Mouse (Mus musculus): ENCODE measurements around the gene Tmem136. TPM values are rescaled to one million over a fixed set of nuclear protein-coding genes. Genes with fewer than 3 reads are reported as not detected.
A peak's percentile ranks its signal among the peaks of the same experiment; 100 is the strongest.

Tmem136 gene
- polyA plus RNA-seq, 1 experiment from 2014 or later, result 11.1 TPM

DNA sequence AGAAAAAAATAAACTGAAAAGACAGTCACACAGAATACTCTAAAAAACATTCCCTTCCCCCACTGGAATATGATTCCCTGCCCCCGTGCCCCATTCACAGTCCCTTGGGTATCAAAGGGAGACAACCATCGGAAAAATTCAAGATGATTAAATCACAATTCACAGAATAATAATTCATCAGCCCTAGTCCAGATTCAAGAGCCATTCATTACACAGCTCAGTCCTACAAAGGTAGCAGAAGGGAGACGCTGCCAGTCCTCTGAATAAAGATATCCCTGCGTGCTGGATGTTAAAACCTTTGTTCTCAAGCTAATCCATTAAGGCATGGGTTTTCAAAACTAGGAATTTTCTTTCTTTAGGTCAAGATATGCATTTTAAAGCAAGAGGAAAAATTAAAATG is 45.8 kb downstream of the Tmem136 start:
- peak; percentile 55 for DNase-seq (ENCODE audit: low spot score)
- no peaks in the 10 kb centered on the region for H3K36me3 ChIP-seq (replicated peaks; ENCODE audit: control insufficient read depth, insufficient read depth)
- H3K4me1 ChIP-seq (replicated peaks; ENCODE audit: control insufficient read depth, insufficient read depth, low read length), result peaks cover 35% of the 10 kb centered on the region
- H3K27ac ChIP-seq, result peak overlapping the region; percentile 94
- peak overlapping the region; percentile 53 for H3K4me3 ChIP-seq (replicated peaks; ENCODE audit: low read length)
- peak overlapping the region; percentile 88 for H3K9ac ChIP-seq
- no peaks in the 10 kb centered on the region for H3K27me3 ChIP-seq (ENCODE audit: control insufficient read depth, insufficient read depth, low read length)
- H3K9me3 ChIP-seq (ENCODE audit: control insufficient read depth, low read length), result no peaks in the 10 kb centered on the region
- H3K4me2 ChIP-seq (replicated peaks), result peak overlapping the region; percentile 70
- no peak for ATAC-seq (ENCODE audit: low FRiP score)
- WGBS, result 26% methylated on average over 4 of the region's 4 CpGs

DNA sequence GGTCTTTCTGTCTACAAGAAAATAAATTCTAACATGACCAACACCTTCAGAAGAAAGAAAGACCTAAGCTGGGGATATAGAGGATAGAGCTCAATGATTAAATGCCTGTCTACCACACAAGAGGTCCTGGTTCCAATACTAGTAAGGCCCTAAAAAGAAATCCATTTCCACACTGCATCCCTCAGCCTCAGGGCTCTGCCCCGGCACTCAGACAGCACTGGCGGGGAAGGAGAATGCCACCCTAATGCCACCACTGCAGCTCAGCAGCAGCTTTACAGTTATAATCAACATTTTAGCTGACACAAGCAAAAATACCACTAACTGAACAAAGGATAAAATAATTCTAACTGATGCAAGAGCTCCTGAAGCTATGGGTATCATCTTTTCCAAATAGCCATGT is 46.2 kb downstream of the Tmem136 start:
- no peaks in the 10 kb centered on the region for H3K36me3 ChIP-seq (replicated peaks; ENCODE audit: control insufficient read depth, insufficient read depth)
- no peaks in the 10 kb centered on the region for H3K27me3 ChIP-seq (ENCODE audit: control insufficient read depth, insufficient read depth, low read length)
- peak overlapping the region; percentile 70 for H3K4me2 ChIP-seq (replicated peaks)
- H3K27ac ChIP-seq, result peak overlapping the region; percentile 94
- no peaks in the 10 kb centered on the region for H3K9me3 ChIP-seq (ENCODE audit: control insufficient read depth, low read length)
- ATAC-seq (ENCODE audit: low FRiP score) (peak; percentile 62; the same call in 1 of the 2 replicates), DNase-seq (ENCODE audit: low spot score) (peak; percentile 46)
- H3K4me1 ChIP-seq (replicated peaks; ENCODE audit: control insufficient read depth, insufficient read depth, low read length), result peaks cover 35% of the 10 kb centered on the region
- H3K4me3 ChIP-seq (replicated peaks; ENCODE audit: low read length), result peak overlapping the region; percentile 53
- H3K9ac ChIP-seq, result peak overlapping the region; percentile 88
- 24% methylated on average over 2 of the region's 2 CpGs for WGBS

DNA sequence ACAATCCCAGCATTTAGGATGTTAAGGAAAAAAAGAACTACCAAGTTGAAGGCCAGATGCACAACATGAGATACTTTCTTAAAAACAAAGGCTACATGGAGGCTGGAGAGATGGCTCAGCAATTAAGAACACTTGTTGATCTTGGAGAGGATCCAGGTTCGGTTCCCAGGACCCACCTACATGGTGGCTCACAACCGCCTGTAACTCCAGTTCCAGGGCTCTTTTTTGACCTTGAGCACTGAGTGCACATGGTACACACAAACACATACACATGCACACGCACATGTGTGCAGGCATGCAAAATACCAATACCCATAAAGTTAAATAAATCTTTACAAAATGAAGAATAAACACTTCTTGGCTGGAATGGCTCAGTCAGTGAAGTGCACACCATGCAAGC is 48.5 kb downstream of the Tmem136 start:
- H3K4me3 ChIP-seq (replicated peaks; ENCODE audit: low read length), result peak overlapping the region; percentile 4; the same call in 1 of the 2 replicates
- no peaks in the 10 kb centered on the region for H3K36me3 ChIP-seq (replicated peaks; ENCODE audit: control insufficient read depth, insufficient read depth)
- no peak overlapping the region for H3K9ac ChIP-seq
- peak overlapping the region; percentile 70 for H3K4me2 ChIP-seq (replicated peaks)
- no peaks in the 10 kb centered on the region for H3K9me3 ChIP-seq (ENCODE audit: control insufficient read depth, low read length)
- H3K4me1 ChIP-seq (replicated peaks; ENCODE audit: control insufficient read depth, insufficient read depth, low read length), result peaks cover 35% of the 10 kb centered on the region
- ATAC-seq (ENCODE audit: low FRiP score) (no peak), DNase-seq (ENCODE audit: low spot score) (no peak)
- no peak overlapping the region for H3K27ac ChIP-seq
- WGBS, result 86% methylated on average over 3 of the region's 3 CpGs
- no peaks in the 10 kb centered on the region for H3K27me3 ChIP-seq (ENCODE audit: control insufficient read depth, insufficient read depth, low read length)

DNA sequence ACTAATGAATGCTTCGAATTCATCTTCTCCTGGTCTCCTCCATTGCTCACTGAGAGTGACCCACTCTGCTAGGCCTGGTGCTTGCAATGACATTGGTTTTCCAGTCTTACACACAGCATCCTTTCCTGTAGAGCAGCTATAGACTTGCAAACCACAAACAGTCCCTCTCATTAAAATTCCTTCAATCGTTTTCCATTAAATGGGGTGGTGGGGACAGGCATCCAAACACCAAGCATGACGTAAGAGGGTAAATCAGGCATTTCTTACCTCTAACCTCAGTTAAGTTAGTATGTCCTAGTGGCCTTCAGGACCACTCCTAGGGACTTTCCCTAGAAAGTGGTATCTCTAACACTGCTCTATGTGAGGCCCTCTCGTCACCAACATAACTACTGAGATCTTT is 51.1 kb downstream of the Tmem136 start:
- Histone ChIP-seq H3K4me2 (replicated peaks) (no peak overlapping the region), H3K4me1 (replicated peaks; ENCODE audit: control insufficient read depth, insufficient read depth, low read length) (peaks cover 30% of the 10 kb centered on the region), H3K9me3 (ENCODE audit: control insufficient read depth, low read length) (no peaks in the 10 kb centered on the region), H3K27me3 (ENCODE audit: control insufficient read depth, insufficient read depth, low read length) (no peaks in the 10 kb centered on the region), H3K9ac (no peak overlapping the region), H3K36me3 (replicated peaks; ENCODE audit: control insufficient read depth, insufficient read depth) (no peaks in the 10 kb centered on the region), H3K27ac (no peak overlapping the region), H3K4me3 (replicated peaks; ENCODE audit: low read length) (no peak overlapping the region)
- ATAC-seq (ENCODE audit: low FRiP score) (no peak), DNase-seq (ENCODE audit: low spot score) (no peak)
- WGBS, result 84% methylated on average over 4 of the region's 4 CpGs

DNA sequence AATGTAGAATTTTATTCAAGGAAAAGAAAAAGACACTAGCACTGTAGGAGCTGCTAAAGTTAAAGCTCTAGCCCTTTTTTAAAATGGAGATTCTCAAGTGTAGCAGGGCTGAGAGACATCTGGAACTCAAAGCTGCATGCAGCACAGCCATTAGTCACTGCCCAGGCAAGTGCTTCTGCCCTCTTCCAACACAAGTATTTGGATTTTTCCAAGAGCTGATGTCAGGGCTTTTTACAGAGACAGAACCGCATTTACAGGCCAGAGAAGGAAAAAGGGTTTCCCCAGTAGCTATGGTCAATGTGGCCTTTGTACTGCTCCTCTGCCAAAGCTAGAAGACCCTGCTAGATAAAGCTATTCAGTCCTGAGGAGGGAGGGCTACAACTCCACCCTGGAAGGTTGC is 54.8 kb downstream of the Tmem136 start:
- Histone ChIP-seq H3K27ac (0 out of 2 replicates have a peak overlapping the region, but pooled peaks have one; percentile 41), H3K4me1 (replicated peaks; ENCODE audit: control insufficient read depth, insufficient read depth, low read length) (peaks cover 3% of the 10 kb centered on the region), H3K4me2 (replicated peaks) (no peak overlapping the region), H3K9ac (no peak overlapping the region), H3K4me3 (replicated peaks; ENCODE audit: low read length) (no peak overlapping the region), H3K9me3 (ENCODE audit: control insufficient read depth, low read length) (no peaks in the 10 kb centered on the region), H3K36me3 (replicated peaks; ENCODE audit: control insufficient read depth, insufficient read depth) (no peaks in the 10 kb centered on the region), H3K27me3 (ENCODE audit: control insufficient read depth, insufficient read depth, low read length) (no peaks in the 10 kb centered on the region)
- 90% methylated on average over 1 of the region's 1 CpGs for WGBS
- ATAC-seq (ENCODE audit: low FRiP score), result no peak
- no peak for DNase-seq (ENCODE audit: low spot score)

Other genes starting within 250 kb of the Tmem136 start
- 5.1 and 5.8 TPM in 2 replicates for gene Grik4, start 172.1 kb downstream of the Tmem136 start, polyA plus RNA-seq (2014; fragmentation: Nextera tagmentation; extraction: Ambion mirVana)
- 31.7 and 38.4 TPM in 2 replicates for gene Arhgef12, start 9.3 kb downstream of the Tmem136 start, polyA plus RNA-seq (2014; fragmentation: Nextera tagmentation; extraction: Ambion mirVana)
- gene Pou2f3, start 93.8 kb upstream of the Tmem136 start, polyA plus RNA-seq (2014; fragmentation: Nextera tagmentation; extraction: Ambion mirVana), result not detected in 2 replicates
- 7.9 and 9.6 TPM in 2 replicates for gene Oaf, start 123.3 kb upstream of the Tmem136 start, polyA plus RNA-seq (2014; fragmentation: Nextera tagmentation; extraction: Ambion mirVana)
- not detected in 2 replicates for gene Trim29, start 194.3 kb upstream of the Tmem136 start, polyA plus RNA-seq (2014; fragmentation: Nextera tagmentation; extraction: Ambion mirVana)